Mouse (Mus musculus) gastrocnemius, postnatal 4 days (tissue): ENCODE data around the gene Plekhb2. TPM values are rescaled to one million over a fixed set of nuclear protein-coding genes. Genes with fewer than 3 reads are reported as not detected.

Source experiments
- DNase-seq, 2 experiments: peaks; one replicate each; pipeline ENCODE4 v3.0.0; 2021 to 2022; ENCODE audit warnings: low spot score in 2 of 2, mixed read lengths in 2 of 2
- long read RNA-seq, 2 experiments: library from polyadenylated mRNA; stranded (forward); transcript quantifications; one replicate each; pipeline ENCODE4 v2.0.0; 2021
- total RNA-seq, 2 experiments: library from RNA; stranded (reverse); gene quantifications; 2 replicates each; pipeline ENCODE4 v1.2.3; 2021

Gene Plekhb2
- 10 to 100 TPM; 12.7 to 15.3 TPM for total RNA-seq
- long read RNA-seq, experiment 1, full-length matches to known transcripts = 27 of 29 reads
- long read RNA-seq, experiment 1, partial matches to known transcripts = 1 of 29 reads
- long read RNA-seq, experiment 1, other reads (novel, unspliced or antisense) = 1 of 29 reads
- long read RNA-seq, experiment 2, transcript Plekhb2-201 (8 exons, 3,279 nt) = major isoform, 26 of 28 reads
- long read RNA-seq, experiment 2, partial matches to known transcripts = 0 of 28 reads
- long read RNA-seq, experiment 2, other reads (novel, unspliced or antisense) = 2 of 28 reads

DNA sequence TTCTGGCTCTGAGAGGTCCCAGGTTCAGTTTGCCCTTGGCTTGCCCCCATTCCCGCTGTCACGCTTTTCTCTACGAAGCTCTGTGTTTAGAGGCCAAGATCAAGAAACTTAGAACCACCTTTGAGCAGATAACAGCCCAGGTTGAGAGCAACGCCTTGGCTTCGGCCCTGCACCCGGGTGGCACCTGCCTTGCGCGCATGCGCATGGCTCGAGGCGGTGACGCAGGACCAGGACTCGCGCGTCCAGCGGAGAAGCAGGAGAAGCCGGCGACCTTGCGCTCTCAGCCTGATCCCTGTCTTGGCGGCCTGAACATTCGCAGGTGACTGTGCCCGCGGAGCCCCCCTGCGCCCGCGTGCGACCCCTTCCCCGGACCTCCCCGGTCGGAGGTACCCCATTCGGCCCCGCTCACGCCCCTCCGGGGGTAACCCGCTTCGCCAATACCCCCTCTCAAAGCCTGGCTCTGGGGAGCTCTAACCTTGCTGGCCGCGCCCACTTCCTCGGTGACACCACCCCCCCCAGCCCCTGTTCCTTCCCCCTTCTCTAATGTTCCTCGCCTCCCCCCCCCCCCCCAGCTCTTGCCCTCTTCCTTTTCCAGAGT lies at the start of gene Plekhb2:
Plekhb2 (plus strand) TSS at position 232 of the 598 bp plus-strand sequence.
- peak; percentile 60 to 77 for DNase-seq

DNA sequence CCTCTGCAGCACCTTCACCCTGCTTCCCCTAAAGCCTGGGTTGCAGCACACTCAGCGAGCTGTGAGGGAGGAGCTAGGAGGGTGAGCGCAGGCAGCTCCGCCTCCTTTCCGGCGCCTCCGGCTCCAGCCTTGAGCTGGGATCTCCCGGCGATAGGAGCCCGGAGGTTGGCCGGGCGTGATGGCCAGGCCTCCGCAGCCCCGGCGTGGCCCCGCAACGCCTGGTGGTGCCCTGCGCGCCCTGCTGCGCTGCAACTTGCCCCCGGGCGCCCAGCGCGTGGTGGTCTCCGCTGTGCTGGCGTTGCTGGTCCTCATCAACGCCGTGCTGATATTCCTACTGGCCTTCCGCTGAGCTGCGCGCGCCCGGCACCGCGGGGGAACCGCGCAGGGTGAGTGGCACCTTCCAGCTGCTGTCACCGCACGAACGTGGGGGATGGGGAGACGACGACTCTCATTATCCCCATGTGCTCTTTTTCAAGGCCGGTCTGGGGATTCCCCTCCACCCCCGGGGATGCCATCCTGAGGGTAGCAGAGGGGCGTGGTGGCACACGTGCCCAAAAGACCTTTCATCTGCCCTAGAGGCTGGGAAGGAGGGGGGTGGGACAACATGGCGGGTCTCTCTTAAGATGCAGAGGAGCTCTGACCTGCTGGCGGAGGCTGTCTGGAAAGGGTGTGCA lies 48.0 kb upstream of the Plekhb2 start:
- DNase-seq = peak; percentile 43 to 55

- no peak for DNase-seq
Measured at GRCm38 (mm10) chr1:34802290-34802642, 47.5 kb upstream of the Plekhb2 start.

DNA sequence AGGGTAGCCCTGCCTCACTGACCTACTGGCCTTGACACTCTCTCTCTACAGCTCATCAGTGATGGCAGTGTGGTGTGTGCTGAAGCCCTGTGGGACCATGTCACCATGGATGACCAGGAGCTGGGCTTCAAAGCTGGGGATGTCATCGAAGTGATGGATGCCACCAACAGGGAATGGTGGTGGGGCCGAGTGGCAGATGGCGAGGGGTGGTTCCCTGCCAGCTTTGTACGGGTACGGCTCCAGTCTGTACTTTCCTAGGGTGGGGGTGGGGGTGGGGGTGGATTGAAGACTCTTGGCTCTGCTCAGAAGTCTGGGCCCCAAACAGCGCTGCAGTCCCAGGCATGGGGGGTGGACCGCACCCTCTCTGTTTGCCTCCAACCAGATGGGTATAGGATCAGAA lies 44.9 kb upstream of the Plekhb2 start:
- DNase-seq = no peak

DNA sequence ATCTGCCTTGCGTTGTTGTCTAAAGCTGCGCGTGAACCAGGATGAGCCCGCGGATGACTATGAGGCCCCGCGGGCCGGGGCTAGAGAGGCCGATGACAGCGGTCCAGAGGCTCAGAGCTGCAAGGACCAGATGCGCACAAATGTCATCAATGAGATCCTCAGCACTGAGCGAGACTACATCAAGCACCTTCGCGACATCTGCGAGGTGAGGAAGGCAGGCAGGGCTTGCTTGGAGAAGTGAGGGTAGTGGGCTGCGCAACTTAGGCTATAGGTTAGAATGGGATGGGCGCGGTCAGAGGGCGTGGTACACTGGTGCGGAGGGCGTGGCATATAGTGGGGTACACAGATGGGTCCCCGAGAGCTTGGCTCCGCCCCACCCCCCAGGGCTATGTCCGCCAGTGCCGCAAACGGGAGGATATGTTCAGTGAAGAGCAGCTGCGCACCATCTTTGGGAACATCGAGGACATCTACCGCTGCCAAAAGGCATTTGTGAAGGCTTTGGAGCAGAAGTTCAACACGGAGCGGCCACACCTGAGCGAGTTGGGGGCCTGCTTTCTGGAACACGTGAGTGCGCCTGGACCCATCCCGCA lies 43.8 kb upstream of the Plekhb2 start:
- no peak for DNase-seq

- DNase-seq = no peak
Measured at GRCm38 (mm10) chr1:34808445-34808844, 41.3 kb upstream of the Plekhb2 start.

GRCm38 (mm10) chr1:34810293-34810692 lies 39.5 kb upstream of the Plekhb2 start:
- no peak for DNase-seq

DNA sequence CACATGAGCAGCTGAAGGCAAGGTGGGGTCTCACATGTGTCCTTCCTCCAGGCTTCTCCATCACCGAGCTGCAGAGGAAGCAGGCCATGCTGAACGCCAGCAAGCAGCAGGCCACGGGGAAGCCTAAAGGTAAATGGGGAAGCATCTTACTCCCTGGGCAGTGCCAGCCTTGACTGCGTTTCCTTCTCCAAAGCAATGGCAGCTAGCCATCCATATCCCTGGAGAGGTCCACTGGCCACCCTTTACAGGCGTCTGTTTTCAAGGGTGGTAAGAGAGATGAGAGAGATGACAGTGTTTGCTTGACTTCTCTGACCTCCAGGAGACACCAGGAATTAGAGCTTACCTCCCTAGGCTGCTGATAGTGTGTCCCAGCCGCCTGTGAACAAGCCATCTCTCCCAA lies 38.7 kb upstream of the Plekhb2 start:
- no peak for DNase-seq

DNA sequence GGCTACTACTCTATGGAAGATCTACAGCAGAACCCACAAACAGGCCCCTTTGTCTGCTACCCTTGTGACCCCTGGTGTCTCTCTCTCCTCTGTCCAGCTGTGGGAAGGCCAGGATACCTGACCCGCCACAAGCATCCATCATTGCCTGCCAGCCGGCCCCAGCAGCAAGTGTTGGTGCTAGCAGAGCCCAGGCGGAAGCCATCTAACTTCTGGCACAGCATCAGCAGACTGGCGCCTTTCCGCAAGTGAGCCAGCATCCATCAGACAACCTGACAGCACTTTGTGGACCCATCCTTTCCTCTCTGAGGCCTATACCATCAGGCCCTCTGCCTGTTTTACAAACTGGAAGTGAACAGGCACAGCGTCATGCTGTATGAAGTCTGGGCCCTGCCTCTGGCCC lies 38.2 kb upstream of the Plekhb2 start:
- no peak for DNase-seq

DNA sequence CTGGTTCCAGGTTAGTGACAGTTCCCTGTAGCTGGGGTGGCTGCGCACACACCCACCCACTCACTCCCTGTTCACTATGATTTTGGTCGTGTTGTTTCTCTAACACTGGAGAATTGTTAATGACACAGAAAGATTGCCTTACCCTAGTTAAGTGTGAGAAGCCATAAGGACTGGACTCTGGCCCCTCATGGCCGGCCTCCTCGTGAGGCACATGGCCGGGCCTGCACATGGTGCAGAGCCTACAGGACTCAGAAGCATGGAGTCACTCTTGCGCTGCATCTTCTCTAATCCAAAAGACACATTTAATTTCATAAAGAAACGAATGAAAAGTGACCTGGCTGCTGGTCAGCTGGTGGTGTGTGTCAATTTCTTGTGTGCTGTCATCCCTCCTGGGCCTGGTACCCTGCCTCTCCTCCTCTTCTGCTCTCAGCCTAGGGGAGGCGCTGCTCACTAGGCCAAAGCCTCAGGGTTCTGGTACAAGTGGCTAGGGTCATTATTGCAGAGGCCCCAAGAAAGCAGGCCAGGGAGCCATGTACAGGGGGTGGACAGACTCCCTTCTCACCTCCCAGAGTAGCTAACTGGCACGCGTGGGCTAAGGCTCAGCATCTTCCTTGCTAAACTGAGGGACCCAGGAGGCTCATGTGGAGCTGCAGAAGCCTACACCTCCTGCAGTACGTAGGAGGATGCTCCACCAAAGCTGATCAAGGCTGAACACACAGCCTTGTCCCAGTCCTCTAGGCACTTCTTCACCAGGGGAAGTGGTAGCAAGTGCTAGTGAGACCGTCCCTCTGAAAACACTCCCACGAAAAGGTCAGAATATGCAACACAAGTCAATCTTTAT lies 37.1 kb upstream of the Plekhb2 start:
- DNase-seq = no peak

DNA sequence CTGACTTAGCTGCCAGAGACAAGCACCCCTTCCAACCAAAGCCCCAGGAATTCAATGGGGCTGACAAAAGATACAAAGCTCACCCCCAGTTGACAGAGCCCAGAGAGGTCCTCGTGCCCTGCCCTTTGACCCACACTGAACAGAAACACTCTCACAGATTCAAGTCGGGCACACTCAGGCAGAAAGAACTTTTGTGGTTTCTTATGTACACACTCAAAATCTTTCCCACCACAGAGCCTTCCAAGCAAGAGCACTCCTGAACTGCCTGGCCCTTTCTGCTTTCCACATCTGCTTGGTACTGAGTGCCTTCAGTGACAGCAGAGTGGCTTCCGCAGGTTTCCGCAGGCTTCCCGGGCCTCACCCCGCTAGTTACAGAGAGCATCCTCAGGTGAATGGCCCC lies 33.9 kb upstream of the Plekhb2 start:
- no peak for DNase-seq

DNA sequence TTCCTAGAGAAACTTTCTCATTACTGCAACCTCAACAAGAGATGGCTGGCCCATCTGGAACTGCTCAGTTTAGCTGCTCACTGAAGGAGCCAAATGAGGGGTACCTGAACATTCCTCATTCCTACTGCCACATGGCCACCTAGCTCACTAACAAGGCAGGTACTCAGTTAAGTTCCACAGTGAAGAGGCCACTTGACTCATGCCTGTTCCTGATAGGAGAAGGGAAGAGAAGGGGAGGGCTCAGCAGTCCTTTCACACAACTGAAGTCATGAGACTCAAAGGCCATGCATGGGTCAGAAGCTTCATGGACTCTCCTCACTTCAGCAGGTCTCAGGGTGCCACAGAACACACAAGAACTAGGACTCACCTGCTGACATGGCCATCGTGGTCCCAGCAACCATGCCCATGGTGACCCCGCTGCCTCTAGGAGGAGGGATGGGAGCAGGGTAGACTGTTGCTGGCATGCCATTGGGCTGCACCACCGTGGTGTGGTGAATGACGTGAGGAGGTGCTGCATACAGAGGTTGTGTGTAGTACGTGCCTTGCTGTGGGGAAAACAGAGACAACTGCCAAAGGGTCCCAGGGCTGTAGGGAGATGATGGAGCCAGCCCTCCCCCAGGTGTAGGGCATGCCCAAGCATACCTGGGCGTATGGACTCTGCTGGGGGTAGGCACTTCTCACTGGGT lies 30.4 kb upstream of the Plekhb2 start:
- no peak for DNase-seq

DNA sequence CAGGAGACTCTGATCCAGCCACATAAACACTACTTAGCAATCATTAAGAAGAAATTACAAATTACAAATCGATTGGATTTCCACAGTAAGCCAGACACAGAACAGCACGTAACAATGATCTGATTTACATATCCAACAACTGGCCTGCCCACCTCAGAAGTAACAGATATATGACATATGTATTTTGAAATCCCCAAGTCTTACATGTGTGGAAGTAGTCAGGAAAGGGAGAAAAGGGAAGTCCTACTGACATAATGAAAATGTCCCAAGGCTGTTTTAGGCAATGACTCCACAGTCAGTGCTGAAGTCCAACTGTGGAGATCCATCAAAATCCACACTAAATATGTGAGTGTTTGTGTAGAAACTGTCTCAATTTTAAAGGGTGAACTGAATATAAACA lies 28.4 kb upstream of the Plekhb2 start:
- no peak for DNase-seq

DNA sequence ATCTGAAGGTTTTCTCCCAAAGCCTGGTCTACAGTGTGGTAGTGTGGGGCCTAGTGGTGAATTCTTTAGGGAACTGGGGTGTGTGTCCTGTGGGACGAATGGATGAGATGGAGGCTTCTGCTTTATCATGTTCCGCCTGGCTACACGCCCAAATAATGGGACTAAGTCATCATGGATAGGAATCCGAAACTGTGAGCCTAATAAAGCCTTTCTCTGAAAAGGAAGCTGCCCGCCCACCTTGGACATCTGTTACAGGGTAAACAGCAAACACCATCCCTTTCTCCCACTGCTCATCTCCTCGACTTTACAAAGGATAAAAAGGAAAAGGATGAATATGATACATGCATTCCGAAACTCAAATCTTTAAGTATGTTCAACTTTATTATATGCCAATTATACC lies 27.8 kb upstream of the Plekhb2 start:
- DNase-seq = no peak

- DNase-seq = no peak
Measured at GRCm38 (mm10) chr1:34822746-34823145, 27.0 kb upstream of the Plekhb2 start.

DNA sequence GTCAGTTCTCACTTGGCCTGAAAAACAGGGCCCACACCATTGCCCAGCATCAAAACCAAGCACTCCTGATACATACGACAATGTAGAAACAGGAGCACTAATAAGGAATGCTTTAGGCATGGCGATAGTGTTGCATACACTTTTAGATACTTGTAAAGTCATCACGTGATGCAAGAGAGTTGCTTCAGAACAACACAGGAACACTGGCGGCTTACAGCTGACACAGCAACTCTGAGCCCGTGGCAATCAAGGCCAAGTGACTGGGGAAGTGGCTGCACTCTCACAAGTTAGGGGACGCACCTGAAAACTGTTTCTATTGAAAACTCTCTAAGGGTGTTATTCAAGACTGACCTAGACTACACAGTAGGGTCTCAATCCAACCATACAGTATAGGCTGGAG lies 26.4 kb upstream of the Plekhb2 start:
- no peak for DNase-seq

- DNase-seq = no peak
Measured at GRCm38 (mm10) chr1:34824208-34824607, 25.6 kb upstream of the Plekhb2 start.

DNA sequence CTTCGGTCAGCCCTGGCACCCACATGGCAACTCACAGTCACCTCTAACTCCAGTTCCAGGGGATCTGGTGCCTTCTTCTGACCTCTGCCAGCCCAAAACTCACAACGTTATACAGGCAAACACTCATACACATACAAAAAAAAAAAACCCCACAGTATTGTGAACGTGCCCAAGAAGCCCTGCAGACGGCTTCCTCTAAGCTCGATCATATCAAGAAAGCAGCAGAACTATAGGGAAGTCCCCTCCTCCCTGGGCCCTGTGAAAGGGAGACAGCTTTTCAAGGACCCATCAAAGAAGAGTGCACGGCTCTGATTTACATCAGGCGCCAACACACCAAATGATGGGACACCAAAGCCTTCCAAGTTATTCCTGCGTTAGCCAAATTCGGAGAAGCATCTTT lies 23.9 kb upstream of the Plekhb2 start:
- DNase-seq = no peak

GRCm38 (mm10) chr1:34827900-34828299 lies 21.9 kb upstream of the Plekhb2 start:
- DNase-seq = no peak

GRCm38 (mm10) chr1:34828528-34829294 lies 21.1 kb upstream of the Plekhb2 start:
- DNase-seq = no peak
